Mouse (Mus musculus) bone marrow, adult 2 months (tissue): ENCODE results near the gene Aox3.

Source experiments
- CTCF ChIP-seq: fragments of 200-500 bp; IDR thresholded peaks from 2 replicates; pipeline ENCODE4 v1.5.1; 2011; ENCODE audit warnings: low read length, control low read depth; ENCODE audit not compliant: control insufficient read depth, insufficient read depth
- POLR2A ChIP-seq: fragments of 200-500 bp; IDR thresholded peaks from 2 replicates; pipeline ENCODE4 v1.6.1; 2011; ENCODE audit warnings: low read depth, mild to moderate bottlenecking, control low read depth, low read length, borderline replicate concordance; ENCODE audit not compliant: control insufficient read depth

- TF ChIP-seq CTCF (no peak), POLR2A (no peak)
Measured at GRCm38 (mm10) chr1:58091992-58092560, 20.9 kb upstream of the Aox3 start.
